Mouse (Mus musculus): ENCODE data around the gene Tnk2. TPM values are rescaled to one million over a fixed set of nuclear protein-coding genes. Genes with fewer than 3 reads are reported as not detected.

Tnk2 gene
- polyA plus RNA-seq, 1 experiment from 2014 or later: 20.0 TPM

DNA sequence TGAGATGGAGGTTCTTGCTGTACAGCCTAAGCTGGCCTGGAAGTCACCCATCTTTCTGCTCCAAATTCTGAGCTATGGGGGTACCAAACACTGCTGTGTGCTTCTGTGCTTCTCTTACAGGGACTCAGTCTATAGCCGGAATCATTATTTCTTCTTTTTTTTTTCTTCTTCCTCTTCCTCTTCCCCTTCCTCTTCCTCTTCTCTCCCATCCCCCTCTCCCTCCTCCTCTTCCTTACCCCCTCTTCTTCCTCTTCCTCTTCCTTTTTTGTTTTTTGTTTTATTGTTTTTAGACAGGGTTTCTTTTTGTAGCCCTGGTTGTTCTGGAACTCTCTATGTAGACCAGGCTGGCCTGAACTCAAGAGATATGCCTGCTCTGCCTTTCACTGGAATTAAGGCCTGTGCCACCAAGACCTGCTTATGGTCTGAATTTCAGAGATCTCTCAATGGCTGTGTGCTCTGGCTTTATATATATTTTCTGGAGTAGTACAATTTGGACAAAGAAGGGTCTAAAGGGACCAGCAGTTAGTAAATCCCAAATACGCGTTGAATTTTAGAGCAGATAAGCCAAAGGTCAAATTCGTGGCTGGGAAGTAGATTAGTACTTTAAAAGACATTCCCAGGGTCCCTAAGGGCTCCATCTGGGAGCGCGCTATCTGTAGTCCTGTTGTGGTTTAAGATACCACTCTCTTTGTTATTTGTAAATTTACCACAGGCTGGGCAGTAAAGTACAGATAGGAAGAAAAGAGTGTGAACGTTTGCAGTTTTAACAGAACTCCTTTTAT is 35.9 kb upstream of the Tnk2 start:
- no peak overlapping the region for H3K9ac ChIP-seq
- WGBS: 51% methylated on average over 7 of the region's 7 CpGs
- H3K4me1 ChIP-seq (ENCODE audit: insufficient read depth): 0 out of 2 replicates have a peak, but pooled peaks cover 3% of the 10 kb centered on the region
- no peaks in the 10 kb centered on the region for H3K36me3 ChIP-seq (ENCODE audit: insufficient read depth)
- H3K9me3 ChIP-seq (ENCODE audit: low read depth, low read length): no peaks in the 10 kb centered on the region
- no peak for ATAC-seq (ENCODE audit: insufficient read depth)
- no peak overlapping the region for H3K4me3 ChIP-seq (ENCODE audit: low read depth, low read length)
- no peaks in the 10 kb centered on the region for H3K27me3 ChIP-seq (ENCODE audit: insufficient read depth, low read length)
- 0 out of 2 replicates have a peak overlapping the region, but pooled peaks have one; percentile 94 for H3K27ac ChIP-seq (ENCODE audit: low read depth)
- H3K4me2 ChIP-seq: peak overlapping the region; percentile 89
- DNase-seq: no peak
- TF ChIP-seq CTCF (IDR thresholded peaks at IDR 0.05; ENCODE audit: low read depth): no peak

- 9% methylated on average over 8 of the region's 8 CpGs for WGBS
- ATAC-seq (ENCODE audit: insufficient read depth) (no peak), DNase-seq (no peak)
- Histone ChIP-seq H3K4me1 (ENCODE audit: insufficient read depth) (0 out of 2 replicates have a peak, but pooled peaks cover 3% of the 10 kb centered on the region), H3K9me3 (ENCODE audit: low read depth, low read length) (no peaks in the 10 kb centered on the region), H3K27me3 (ENCODE audit: insufficient read depth, low read length) (no peaks in the 10 kb centered on the region), H3K9ac (no peak overlapping the region; the same call in 1 of the 2 replicates), H3K4me2 (peak overlapping the region; percentile 89), H3K4me3 (ENCODE audit: low read depth, low read length) (peak overlapping the region; percentile 84), H3K27ac (ENCODE audit: low read depth) (peak overlapping the region; percentile 94; the same call in 1 of the 2 replicates), H3K36me3 (ENCODE audit: insufficient read depth) (0 out of 2 replicates have a peak, but pooled peaks cover under 1% of the 10 kb centered on the region)
- TF ChIP-seq CTCF (IDR thresholded peaks at IDR 0.05; ENCODE audit: low read depth): no peak
These were observed 35.3 kb upstream of the Tnk2 start for GRCm38 (mm10) chr16:32608344-32608711.

DNA sequence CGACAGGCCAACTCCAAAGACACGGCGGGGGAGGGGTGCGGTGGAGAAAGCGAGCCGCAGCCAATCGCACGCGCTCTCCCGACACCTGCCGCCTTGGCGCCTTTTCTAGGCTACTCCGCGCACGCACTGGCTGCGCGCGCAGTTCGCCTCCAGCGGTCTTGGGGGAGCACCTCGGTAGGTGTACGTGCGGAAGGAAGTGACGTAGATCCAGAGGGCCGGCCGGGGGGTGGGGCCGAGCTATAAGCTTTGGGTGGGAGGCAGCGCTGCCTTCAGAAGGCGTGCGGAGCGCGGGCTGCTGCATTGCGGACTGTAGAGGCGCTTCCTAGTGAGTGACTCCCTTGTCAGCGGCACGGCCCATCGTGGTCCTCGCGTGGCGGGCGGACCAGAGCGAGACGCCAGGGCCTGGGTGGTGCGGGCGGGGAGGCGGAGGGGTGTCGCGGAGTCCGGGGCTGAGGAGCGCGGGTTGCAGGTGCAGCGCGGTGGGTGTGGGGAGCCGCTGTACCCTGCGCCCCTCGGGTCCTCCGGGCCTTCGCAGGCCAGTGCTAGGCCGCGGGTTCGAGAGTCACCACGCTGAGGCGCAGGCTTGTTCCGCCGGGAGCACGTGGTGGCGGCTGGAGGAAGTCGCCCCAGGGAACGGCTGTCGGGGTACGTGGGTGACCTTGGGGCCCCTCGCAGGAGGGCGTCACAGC is 34.8 kb upstream of the Tnk2 start, which contains the start of gene Tfrc:
Tfrc (plus strand) TSS at position 209 of the 689 bp plus-strand sequence.
- no peaks in the 10 kb centered on the region for H3K9me3 ChIP-seq (ENCODE audit: low read depth, low read length)
- no peaks in the 10 kb centered on the region for H3K27me3 ChIP-seq (ENCODE audit: insufficient read depth, low read length)
- H3K27ac ChIP-seq (ENCODE audit: low read depth): peak within 1 kb of the TSS; percentile 94
- H3K4me1 ChIP-seq (ENCODE audit: insufficient read depth): 0 out of 2 replicates have a peak, but pooled peaks cover 3% of the 10 kb centered on the region
- H3K4me3 ChIP-seq (ENCODE audit: low read depth, low read length): peak within 1 kb of the TSS; percentile 84
- no peak for TF ChIP-seq CTCF (IDR thresholded peaks at IDR 0.05; ENCODE audit: low read depth)
- WGBS: under 1% methylated on average over 72 of the region's 73 CpGs
- DNase-seq: peak; percentile 98
- peak within 1 kb of the TSS; percentile 89 for H3K4me2 ChIP-seq
- H3K36me3 ChIP-seq (ENCODE audit: insufficient read depth): 0 out of 2 replicates have a peak, but pooled peaks cover 4% of the 10 kb centered on the region
- peak within 1 kb of the TSS; percentile 82 for H3K9ac ChIP-seq
- peak; percentile 99 for ATAC-seq (ENCODE audit: insufficient read depth)

DNA sequence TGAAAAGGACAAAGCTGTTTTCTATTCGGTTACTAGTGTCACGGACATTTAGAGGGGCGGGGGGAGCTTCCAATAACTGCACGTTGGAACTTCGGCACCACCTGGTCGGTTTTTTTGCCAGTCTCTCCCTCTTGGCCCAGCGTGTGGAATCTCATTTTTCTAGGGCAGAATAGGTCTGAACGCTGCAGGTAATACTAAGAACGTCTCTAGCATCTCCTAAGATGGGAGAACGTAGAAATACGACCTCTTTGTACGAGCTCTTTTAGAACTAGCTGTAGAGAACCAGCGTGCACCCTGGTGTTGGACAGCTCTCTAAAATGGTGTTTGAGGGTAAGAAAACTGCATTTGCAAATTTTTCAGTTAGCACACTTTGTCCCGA is 34.3 kb upstream of the Tnk2 start:
- ATAC-seq (ENCODE audit: insufficient read depth): no peak
- under 1% methylated on average over 14 of the region's 14 CpGs for WGBS
- H3K27me3 ChIP-seq (ENCODE audit: insufficient read depth, low read length): no peaks in the 10 kb centered on the region
- peak overlapping the region; percentile 84 for H3K4me3 ChIP-seq (ENCODE audit: low read depth, low read length)
- TF ChIP-seq CTCF (IDR thresholded peaks at IDR 0.05; ENCODE audit: low read depth): no peak
- H3K27ac ChIP-seq (ENCODE audit: low read depth): peak overlapping the region; percentile 94
- H3K9me3 ChIP-seq (ENCODE audit: low read depth, low read length): no peaks in the 10 kb centered on the region
- 0 out of 2 replicates have a peak, but pooled peaks cover 3% of the 10 kb centered on the region for H3K4me1 ChIP-seq (ENCODE audit: insufficient read depth)
- peak overlapping the region; percentile 89 for H3K4me2 ChIP-seq
- H3K9ac ChIP-seq: peak overlapping the region; percentile 82
- DNase-seq: peak; percentile 64
- 0 out of 2 replicates have a peak, but pooled peaks cover 4% of the 10 kb centered on the region for H3K36me3 ChIP-seq (ENCODE audit: insufficient read depth)

DNA sequence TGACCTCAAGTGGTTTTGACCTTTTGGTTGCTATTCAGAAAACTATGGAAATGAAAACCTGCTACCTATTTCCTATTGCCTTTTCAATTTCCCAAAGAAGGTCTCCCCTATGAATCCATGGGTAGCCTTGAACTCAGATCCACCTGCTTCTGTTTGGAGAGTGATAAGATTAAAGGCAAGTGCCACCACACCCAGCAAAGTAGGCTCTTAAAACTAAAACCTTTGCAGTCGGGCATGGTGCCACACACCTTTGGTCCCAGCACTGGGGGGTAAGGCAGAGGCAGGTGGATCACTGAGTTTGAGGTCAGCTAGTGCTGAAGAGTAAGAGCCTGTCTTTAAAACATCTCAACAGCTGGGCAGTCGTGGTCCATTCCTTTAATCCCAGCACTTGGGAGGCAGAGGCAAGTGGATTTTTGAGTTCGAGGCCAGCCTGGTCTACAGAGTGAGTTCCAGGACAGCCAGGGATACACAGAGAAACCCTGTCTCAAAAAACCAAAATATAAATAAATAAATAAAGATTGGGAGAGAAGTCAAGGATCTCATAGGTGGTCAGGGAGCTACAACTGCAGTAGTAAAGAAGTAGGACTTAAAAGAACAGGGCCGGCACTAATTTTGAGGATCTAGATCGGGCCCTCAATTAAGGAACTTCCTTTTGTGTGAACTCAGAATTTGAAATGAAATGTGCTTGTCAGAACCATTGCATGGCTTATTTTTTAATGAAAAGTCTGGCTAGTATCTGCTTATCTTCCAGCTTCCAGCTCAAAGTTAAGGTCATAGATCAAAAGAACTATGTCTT is 33.0 kb upstream of the Tnk2 start:
- 64% methylated on average over 5 of the region's 5 CpGs for WGBS
- no peak for TF ChIP-seq CTCF (IDR thresholded peaks at IDR 0.05; ENCODE audit: low read depth)
- H3K27ac ChIP-seq (ENCODE audit: low read depth): peak overlapping the region; percentile 43; the same call in 1 of the 2 replicates
- H3K27me3 ChIP-seq (ENCODE audit: insufficient read depth, low read length): no peaks in the 10 kb centered on the region
- H3K4me2 ChIP-seq: peak overlapping the region; percentile 89
- no peak for DNase-seq
- peak overlapping the region; percentile 82; the same call in 1 of the 2 replicates for H3K9ac ChIP-seq
- H3K9me3 ChIP-seq (ENCODE audit: low read depth, low read length): no peaks in the 10 kb centered on the region
- no peak for ATAC-seq (ENCODE audit: insufficient read depth)
- peak overlapping the region; percentile 84 for H3K4me3 ChIP-seq (ENCODE audit: low read depth, low read length)
- H3K36me3 ChIP-seq (ENCODE audit: insufficient read depth): peaks cover 14% of the 10 kb centered on the region
- H3K4me1 ChIP-seq (ENCODE audit: insufficient read depth): 0 out of 2 replicates have a peak, but pooled peaks cover 3% of the 10 kb centered on the region

DNA sequence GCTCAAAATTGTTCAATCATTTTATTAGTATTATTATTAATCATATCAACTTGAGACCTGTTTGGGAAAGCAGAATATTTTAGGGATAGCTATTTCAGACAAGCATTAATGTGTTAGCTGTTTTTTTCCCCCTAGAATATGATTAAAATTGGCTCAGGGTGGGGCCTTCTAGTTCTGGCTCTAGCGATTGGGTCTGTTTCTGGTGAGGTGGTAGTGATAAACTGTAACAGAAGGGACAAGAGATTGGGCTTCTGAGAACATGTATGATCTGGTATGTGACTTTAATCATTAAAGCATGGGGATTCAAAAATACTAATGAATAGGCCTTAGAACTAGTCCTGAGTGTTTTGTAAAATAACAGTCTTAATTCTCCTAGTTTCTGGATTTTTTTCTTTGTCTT is 31.6 kb upstream of the Tnk2 start:
- peak overlapping the region; percentile 84; the same call in 1 of the 2 replicates for H3K4me3 ChIP-seq (ENCODE audit: low read depth, low read length)
- H3K27me3 ChIP-seq (ENCODE audit: insufficient read depth, low read length): no peaks in the 10 kb centered on the region
- H3K27ac ChIP-seq (ENCODE audit: low read depth): no peak overlapping the region
- H3K4me2 ChIP-seq: peak overlapping the region; percentile 29; the same call in 1 of the 2 replicates
- 0 out of 2 replicates have a peak, but pooled peaks cover 3% of the 10 kb centered on the region for H3K4me1 ChIP-seq (ENCODE audit: insufficient read depth)
- H3K9me3 ChIP-seq (ENCODE audit: low read depth, low read length): no peaks in the 10 kb centered on the region
- 83% methylated on average over 1 of the region's 1 CpGs for WGBS
- DNase-seq: no peak
- ATAC-seq (ENCODE audit: insufficient read depth): no peak
- peak overlapping the region; percentile 13; the same call in 1 of the 2 replicates for H3K9ac ChIP-seq
- peaks cover 21% of the 10 kb centered on the region for H3K36me3 ChIP-seq (ENCODE audit: insufficient read depth)
- no peak for TF ChIP-seq CTCF (IDR thresholded peaks at IDR 0.05; ENCODE audit: low read depth)

Data from lung, embryonic 14.5 days (tissue).